Mouse (Mus musculus): ENCODE measurements around the gene Epb41l4b.

Epb41l4b gene

DNA sequence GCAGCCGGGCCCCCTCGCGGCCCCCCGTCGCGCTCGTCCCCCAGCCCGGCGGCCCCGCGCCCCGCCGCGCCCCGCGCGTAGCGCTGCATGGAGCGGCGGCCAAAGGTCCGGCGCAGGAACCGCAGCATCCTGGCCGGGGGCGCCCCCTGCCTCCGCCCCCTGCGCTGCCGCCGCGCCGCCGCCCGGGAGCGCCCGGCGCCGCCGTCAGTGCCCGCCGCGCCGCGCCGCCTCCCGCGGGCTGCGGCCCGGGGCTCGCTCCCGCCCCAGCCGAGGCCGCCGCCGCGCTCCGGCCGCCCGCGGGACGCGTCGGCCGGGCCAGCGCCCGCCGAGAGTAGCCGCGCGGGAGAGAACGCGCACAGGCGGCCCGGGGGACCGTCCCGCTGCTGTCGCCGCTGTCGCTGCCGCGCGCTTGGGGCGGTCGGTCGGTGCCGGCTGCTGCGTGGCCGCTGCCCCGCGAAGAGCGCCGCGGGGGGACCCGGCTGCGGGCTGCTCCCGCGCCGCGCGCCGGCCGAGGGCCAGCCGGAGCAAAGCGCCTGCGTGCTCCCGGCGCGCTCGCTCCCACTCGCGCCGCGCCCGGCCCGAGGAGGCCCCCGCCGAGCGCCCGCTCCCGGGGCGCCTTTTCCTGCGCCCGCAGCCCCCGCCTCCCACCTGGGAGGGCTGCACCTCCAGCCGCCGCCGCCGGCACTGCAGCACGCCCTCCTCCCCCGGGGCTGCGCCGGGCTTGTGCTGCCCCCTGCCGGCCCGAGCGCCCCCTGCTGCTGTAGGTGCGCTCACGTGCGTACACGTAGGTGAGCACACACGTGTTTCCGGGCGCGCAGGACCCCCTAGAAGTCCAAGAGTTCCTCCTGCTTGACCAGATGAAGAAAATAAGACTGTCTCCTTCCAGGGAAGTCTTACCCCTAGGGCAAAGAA lies at the start of gene Epb41l4b:
Gene Epb41l4b, minus strand, starts transcription at position 412 of the 912 bp plus-strand sequence.
- peak; percentile 70 for DNase-seq

- no peak for DNase-seq
Measured at GRCm38 (mm10) chr4:57191543-57192283, 48.5 kb upstream of the Epb41l4b start.

- DNase-seq = no peak
Measured at GRCm38 (mm10) chr4:57189881-57190280, 46.6 kb upstream of the Epb41l4b start.

DNA sequence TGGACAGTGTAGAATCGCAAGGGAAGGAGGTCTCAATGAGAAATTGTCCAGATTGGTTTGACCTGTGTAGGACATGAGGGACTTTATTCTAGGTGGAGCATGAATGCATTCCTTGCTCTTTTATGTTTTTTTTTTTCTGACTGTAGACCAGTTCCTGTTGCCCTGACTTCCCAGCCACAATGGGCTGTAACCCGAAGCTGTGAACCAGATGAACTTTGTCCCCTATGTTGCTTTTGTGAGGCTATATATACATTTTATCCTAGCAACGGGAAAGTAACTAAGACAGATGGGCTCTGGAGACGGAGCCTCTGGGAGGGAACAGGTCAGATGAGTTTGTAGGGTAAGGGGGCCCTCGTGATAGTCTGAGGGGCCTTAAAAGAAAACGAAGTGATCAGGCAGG lies 42.8 kb upstream of the Epb41l4b start:
- DNase-seq = no peak

GRCm38 (mm10) chr4:57185462-57185861 lies 42.2 kb upstream of the Epb41l4b start:
- DNase-seq = no peak

DNA sequence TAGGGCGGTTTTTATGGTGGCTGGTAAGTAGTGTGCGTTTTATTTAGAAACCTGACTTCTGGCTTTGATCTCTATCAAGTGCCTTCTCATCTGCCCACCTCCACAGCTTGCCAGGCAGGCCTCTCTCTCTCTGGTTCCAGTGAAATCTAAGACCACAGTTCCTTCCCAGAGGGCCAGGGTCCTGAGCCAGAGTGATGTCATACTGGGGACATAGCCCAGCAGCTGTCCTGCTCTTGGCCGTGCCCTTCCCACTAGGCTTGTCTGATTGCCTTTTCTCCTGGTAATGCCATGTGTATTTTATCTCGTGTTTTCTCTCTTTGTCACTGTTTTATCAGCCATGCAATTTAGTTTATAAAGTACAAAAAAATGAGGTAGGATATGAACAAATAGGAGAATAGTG lies 40.3 kb upstream of the Epb41l4b start:
- DNase-seq = no peak

DNA sequence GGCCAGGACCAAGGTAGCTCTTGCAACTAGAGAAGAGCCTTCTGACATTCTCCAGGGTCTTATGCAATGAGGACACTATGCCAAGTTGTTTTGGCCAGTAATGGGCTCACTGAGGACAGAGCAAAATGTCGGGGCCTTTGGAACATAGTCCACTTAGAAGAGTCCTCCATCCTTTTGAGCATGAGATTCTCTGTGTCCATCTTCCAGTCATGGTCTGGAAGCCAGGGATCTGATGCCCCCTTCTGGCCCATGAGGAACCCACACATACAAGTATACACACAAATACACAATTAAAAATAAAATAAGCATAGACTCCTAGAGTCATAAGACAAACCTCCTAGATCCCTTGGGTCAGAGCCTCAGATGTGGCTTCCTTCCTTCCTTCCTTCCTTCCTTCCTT lies 38.3 kb upstream of the Epb41l4b start:
- DNase-seq = peak; percentile 21

- DNase-seq = no peak
Measured at GRCm38 (mm10) chr4:57178881-57179280, 35.6 kb upstream of the Epb41l4b start.

- no peak for DNase-seq
Measured at GRCm38 (mm10) chr4:57175329-57175728, 32.1 kb upstream of the Epb41l4b start.

DNA sequence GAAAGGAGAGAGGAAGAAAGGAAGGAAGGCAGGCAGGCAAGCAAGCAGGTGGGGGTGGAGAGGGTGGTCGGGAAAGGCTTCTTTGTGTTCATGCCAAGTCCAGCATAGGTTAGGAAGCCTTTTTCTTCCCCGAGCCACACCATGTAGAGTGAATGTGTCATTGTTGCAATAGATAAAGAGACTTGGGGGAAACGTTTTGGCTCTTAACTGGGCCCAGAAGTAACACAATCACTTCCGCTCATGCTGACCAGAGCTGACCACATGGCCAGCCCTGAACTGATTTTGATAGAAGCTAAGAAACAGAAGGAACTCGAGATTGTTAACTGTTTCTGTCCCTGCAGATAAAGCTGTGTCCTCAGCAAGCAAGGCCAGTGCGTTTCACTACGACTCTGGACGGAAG lies 29.6 kb upstream of the Epb41l4b start:
- no peak for DNase-seq

GRCm38 (mm10) chr4:57171817-57172216 lies 28.6 kb upstream of the Epb41l4b start:
- DNase-seq = peak; percentile 9

DNA sequence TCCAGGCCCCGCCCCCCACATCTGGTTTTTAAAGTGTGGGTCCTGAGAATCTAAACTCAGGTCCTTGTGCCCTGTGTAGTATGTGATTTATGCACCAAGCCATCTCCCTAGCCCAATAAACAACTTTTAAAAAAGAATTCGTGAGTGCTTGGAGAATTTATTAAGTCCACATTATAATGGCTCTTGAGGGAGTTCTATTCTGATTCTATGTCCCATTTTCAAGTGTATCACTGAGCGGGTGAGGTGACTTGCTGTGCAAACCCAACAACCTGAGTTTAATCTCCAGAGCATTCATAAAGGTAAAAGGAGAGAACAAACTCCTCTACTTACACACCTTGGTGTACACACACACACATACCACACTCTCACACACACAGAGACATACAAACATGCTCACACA lies 25.4 kb upstream of the Epb41l4b start:
- DNase-seq = no peak

DNA sequence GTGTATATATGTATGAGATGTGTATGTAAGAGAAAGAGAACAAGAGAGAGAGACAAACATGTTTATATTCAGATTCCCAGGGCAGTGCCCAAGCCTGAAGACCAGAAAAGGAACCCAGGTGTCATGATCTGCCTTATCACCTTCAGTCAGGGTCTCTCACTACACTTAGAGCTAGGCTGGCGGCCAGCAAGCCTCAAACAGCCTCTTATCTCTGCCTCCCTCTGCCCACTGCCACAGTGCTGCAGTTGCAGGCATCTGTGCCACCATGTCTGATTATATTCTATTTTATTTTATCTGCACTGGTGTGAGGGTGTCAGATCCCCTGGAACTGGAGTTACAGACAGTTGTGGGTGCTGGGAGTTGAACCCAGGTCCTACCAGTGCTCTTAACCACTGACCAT lies 25.0 kb upstream of the Epb41l4b start:
- no peak for DNase-seq

DNA sequence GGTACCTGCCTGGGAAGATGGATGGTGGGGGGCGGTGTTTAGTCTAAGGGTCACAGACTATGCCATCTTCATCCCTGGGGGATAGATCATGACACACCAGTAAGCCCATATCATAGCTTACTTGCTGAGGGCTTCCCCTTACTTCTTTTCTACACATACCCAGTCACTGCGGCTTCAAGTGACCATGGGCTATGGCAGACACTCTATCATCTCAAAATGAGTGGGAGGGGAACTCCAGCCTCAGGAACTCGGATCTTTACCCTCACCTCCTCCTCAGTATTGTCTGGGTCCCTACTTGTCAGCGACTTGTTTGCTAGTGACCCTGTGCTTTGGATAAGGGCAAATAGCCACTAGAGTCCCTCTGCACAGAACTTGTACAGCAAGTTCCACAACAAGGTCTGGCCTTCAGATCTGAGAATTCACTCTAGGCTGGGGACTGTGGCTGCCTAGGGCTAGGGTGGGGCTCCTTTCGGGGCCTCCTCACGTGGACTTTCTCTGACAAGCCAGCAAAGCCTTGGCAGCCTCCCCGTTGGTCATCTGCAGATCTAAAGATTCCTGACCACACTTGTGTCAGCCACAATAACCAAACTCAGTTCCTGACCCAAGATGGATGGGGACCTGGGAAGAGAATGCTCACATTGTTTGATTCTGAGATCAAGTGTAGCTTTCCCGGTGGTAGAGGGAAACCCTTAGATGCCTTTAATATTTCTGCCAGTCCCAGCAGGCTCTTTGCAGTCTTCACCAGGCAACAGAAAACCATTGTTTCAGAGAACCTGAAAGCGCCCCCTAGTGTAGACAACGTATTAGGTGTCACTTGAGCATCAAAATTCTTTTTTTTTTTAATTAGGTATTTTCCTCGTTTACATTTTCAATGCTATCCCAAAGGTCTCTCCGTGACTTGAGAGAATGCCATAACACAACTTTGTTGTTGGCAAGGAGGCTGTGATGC lies 24.0 kb upstream of the Epb41l4b start:
- peak; percentile 45 for DNase-seq

DNA sequence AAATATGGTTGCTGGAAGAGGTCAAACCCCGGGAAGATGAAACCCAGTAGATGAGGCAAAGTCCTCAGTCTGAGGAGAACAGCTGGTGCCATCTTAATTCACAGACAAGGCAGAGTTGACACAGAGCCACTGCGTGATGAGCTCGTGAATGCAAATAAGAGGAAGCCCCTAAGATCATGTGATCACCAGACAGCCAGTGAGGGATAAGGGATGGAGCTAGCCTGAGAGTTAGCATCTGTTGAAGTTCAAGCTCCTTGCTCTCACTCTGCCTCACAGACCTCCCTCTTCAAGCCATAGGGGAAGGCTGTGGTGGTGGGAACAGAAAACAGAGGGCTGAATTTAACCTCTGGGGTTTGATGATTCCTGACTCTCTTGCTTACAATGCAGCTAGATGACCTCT lies 22.4 kb upstream of the Epb41l4b start:
- no peak for DNase-seq

DNA sequence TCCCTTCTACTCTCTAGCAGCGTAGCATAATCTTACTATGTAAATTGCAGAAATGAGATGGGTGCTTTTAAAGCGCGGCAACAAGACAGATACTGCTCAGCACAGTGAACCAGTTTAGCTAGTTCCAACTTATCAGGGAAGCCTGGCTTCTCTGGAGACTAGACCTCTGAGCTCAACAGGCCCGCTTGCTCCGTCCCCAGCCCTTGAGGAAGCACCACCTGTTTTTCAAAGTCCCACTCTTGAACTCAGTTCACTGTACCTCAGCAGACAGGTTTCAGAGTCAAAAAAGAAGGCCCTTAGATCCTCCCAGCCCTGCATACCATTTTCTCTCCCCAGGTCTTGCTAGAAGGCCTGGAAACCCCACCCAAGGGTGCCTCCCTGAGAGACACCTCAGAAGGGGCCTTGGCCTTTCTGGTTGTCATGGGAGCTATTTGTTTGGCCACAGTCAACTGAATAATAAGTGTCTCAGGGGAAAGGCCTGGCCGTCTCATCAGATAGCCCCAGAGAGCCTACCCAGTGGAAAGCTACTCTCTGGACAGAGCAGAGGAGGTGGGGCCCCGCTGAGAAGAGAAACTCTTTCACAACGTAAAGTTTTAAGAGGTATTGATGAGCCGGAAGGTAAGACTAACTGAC lies 21.5 kb upstream of the Epb41l4b start:
- no peak for DNase-seq

DNA sequence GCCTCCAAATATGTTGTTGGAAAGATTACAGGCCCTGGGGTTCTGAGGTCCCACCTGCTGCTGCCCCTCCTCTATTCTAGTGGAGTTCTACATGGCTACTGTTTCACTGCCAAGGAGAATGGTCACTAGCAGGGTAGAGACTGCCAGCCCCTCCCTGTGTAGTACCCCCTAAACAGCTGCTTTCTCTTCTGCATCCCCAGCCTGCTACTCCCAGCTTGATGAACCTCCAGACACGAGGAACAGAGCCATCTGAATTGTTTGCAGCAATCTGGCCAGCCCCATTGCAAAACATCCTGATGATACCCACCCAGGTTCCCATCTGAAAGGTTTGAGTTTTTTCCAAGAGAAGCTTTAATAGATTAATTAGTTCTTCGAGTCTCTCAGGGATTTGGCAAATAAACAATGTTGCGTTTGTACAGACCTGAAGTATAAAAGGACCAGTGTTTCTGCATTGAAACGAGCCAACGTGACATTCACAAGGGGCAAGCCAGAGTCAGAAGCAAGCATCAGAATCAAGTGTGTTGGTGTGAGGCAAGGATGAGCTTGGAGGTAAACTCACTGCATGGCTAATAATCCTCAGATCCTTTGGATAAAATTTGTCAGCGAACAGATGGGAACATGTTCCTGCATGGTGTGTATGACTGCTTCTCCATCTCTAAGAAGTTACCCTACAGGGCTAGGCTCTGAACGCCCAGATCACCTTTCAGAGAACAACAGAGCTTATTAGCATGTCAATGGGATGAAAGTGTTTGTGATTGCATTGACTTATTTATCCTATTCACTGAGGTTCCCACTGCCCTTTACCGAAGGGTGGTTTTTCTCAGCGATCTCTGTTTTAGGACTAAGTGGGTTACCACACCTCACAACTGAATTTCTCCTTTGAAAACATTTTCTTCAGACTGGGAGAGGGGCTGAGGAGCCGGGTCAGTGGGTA lies 19.8 kb upstream of the Epb41l4b start:
- DNase-seq = no peak

DNA sequence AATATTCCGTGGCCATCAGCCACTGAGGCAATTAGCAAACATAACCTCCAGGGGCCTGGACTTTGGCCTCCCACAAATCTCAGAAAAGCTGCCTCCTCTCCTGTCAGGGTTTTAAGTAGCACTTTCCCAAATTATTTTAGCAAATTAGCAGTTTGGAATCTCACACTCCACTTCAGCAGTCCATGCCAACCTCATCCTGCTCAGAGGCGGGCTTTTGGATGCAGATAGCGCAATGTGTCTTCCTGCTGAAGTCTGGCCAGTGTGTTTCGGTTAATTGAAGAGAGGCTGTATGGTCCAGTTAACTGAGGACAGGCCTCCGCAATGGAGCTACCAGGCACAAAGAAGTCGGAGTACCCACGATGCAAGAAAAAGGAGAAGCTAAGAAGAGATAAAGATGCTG lies 17.3 kb upstream of the Epb41l4b start:
- no peak for DNase-seq

- DNase-seq = peak; percentile 76
Measured at GRCm38 (mm10) chr4:57156549-57157169, 13.4 kb upstream of the Epb41l4b start.

GRCm38 (mm10) chr4:57153838-57154237 lies 10.6 kb upstream of the Epb41l4b start:
- peak; percentile 69 for DNase-seq

Data from kidney, adult 11 months (tissue).